ENCODE assay signal across 13 mouse cellular contexts in genomic region chr9:39557529-39558348, GRCm38 (mm10). TPM values are rescaled to one million over a fixed set of nuclear protein-coding genes. Genes with fewer than 3 reads are reported as not detected.
DNase-seq lines count a peak whose midpoint lies in the region; ATAC-seq lines count a peak whose summit lies in the region.
"Had no signal": no experiment of that assay in that cellular context is flagged by ENCODE, and none has a peak within 500 bp of the region (broad histone marks: within the 10 kb centered on the region; RNA-seq: fewer than 3 reads in every experiment).

No protein-coding gene starts in this region.

- peak; percentile 91 for ATAC-seq in hindbrain, embryonic 12.5 days (ENCODE audit: low FRiP score)
- ATAC-seq in midbrain, embryonic 11.5 days (ENCODE audit: low FRiP score) = peak; percentile 93

- H3K4me2 ChIP-seq in hindbrain, embryonic 12.5 days (replicated peaks) = no peak overlapping the region
- H3K4me2 ChIP-seq in midbrain, embryonic 11.5 days = no peak overlapping the region; the same call in 1 of the 2 replicates

- peak overlapping the region; percentile 79 for H3K27ac ChIP-seq in hindbrain, embryonic 12.5 days
- peak overlapping the region; percentile 56 for H3K27ac ChIP-seq in midbrain, embryonic 11.5 days (ENCODE audit: low read depth, low read length)
- H3K27ac ChIP-seq in limb, embryonic 10.5 days = no peak overlapping the region

- H3K9ac ChIP-seq in hindbrain, embryonic 12.5 days = no peak overlapping the region
- H3K9ac ChIP-seq in midbrain, embryonic 11.5 days (ENCODE audit: low read length) = no peak overlapping the region; the same call in 1 of the 2 replicates

- H3K9me3 ChIP-seq in hindbrain, embryonic 12.5 days (replicated peaks) = no peaks in the 10 kb centered on the region
- no peaks in the 10 kb centered on the region for H3K9me3 ChIP-seq in midbrain, embryonic 11.5 days (ENCODE audit: control insufficient read depth, low read length)
- H3K9me3 ChIP-seq in limb, embryonic 10.5 days (replicated peaks) = no peaks in the 10 kb centered on the region

- H3K27me3 ChIP-seq in hindbrain, embryonic 12.5 days = no peaks in the 10 kb centered on the region
- H3K27me3 ChIP-seq in midbrain, embryonic 11.5 days (ENCODE audit: control insufficient read depth, insufficient read depth, low read length) = no peaks in the 10 kb centered on the region
- H3K27me3 ChIP-seq in limb, embryonic 10.5 days (ENCODE audit: low read depth, poor library complexity, severe bottlenecking) = no peaks in the 10 kb centered on the region

- DNase-seq in right cerebral cortex, adult 18-20 months = peak; percentile 31
- no peak for DNase-seq in right cerebral cortex, postnatal 36 days (ENCODE audit: low spot score in 2 of 2)
- peak; percentile 92 for DNase-seq in midbrain, embryonic 11.5 days (ENCODE audit: low spot score, missing footprints)
- no peak for DNase-seq in gastrocnemius, adult 8-10 months (ENCODE audit: low spot score in 2 of 2)
- no peak for DNase-seq in heart, postnatal 25 days (ENCODE audit: low spot score)
- DNase-seq in limb, embryonic 10.5 days (ENCODE audit: low spot score) = no peak
- DNase-seq in cerebellum, postnatal 4 days (ENCODE audit: low spot score in 2 of 2) = no peak
- DNase-seq: cerebellum, adult 9-11 months; gastrocnemius, postnatal 10 days; heart, postnatal 14 days; lung, postnatal 10 days had no signal

- WGBS in hindbrain, embryonic 12.5 days = 42% methylated on average over 3 of the region's 3 CpGs
- 41% methylated on average over 3 of the region's 3 CpGs for WGBS in midbrain, embryonic 11.5 days
- WGBS in limb, embryonic 10.5 days = 65% methylated on average over 3 of the region's 3 CpGs

- no peak overlapping the region for H3K4me3 ChIP-seq in hindbrain, embryonic 12.5 days
- no peak overlapping the region for H3K4me3 ChIP-seq in midbrain, embryonic 11.5 days (ENCODE audit: low read depth, low read length)
- no peak overlapping the region for H3K4me3 ChIP-seq in limb, embryonic 10.5 days

- H3K4me1 ChIP-seq in hindbrain, embryonic 12.5 days = peaks cover 4% of the 10 kb centered on the region; the same call in 1 of the 2 replicates
- H3K4me1 ChIP-seq in midbrain, embryonic 11.5 days (ENCODE audit: control insufficient read depth, insufficient read depth, low read length) = peaks cover 5% of the 10 kb centered on the region; the same call in 1 of the 2 replicates
- no peaks in the 10 kb centered on the region for H3K4me1 ChIP-seq in limb, embryonic 10.5 days

- intact Hi-C loops in heart, postnatal 25 days (cut with DNase I) = no loop called here

- H3K36me3 ChIP-seq in hindbrain, embryonic 12.5 days = no peaks in the 10 kb centered on the region
- no peaks in the 10 kb centered on the region for H3K36me3 ChIP-seq in midbrain, embryonic 11.5 days (ENCODE audit: control insufficient read depth, insufficient read depth, low read length)
- no peaks in the 10 kb centered on the region for H3K36me3 ChIP-seq in limb, embryonic 10.5 days

RNA-seq across cellular contexts. Expression of gene Olfr958, which starts 3.9 kb away (rescaled TPM):
- not detected in 2 replicates for polyA plus RNA-seq in hindbrain, embryonic 12.5 days (2016; fragmentation: Nextera tagmentation; extraction: Ambion mirVana)
- not detected in 2 replicates for polyA plus RNA-seq in midbrain, embryonic 11.5 days (2014; fragmentation: Nextera tagmentation; extraction: Ambion mirVana)
- total RNA-seq in gastrocnemius, adult 8-10 months (2022) = not detected
- total RNA-seq in heart, postnatal 25 days (2021) = not detected
- polyA plus RNA-seq in limb, embryonic 10.5 days (2016; fragmentation: Nextera tagmentation; extraction: Ambion mirVana) = not detected in 2 replicates
- total RNA-seq: gastrocnemius, postnatal 10 days; heart, postnatal 14 days; left cerebral cortex, adult 8-10 months had no signal

RNA-seq across cellular contexts. Expression of gene Olfr959, which starts 17.6 kb away (rescaled TPM):
- polyA plus RNA-seq in hindbrain, embryonic 12.5 days (2016; fragmentation: Nextera tagmentation; extraction: Ambion mirVana) = not detected in 2 replicates
- polyA plus RNA-seq in midbrain, embryonic 11.5 days (2014; fragmentation: Nextera tagmentation; extraction: Ambion mirVana) = not detected in 2 replicates
- total RNA-seq in gastrocnemius, adult 8-10 months (2022) = not detected
- total RNA-seq in heart, postnatal 25 days (2021) = not detected
- not detected in 2 replicates for polyA plus RNA-seq in limb, embryonic 10.5 days (2016; fragmentation: Nextera tagmentation; extraction: Ambion mirVana)
- total RNA-seq: gastrocnemius, postnatal 10 days; heart, postnatal 14 days; left cerebral cortex, adult 8-10 months had no signal

RNA-seq across cellular contexts. Expression of gene Olfr957, which starts 42.1 kb away (rescaled TPM):
- polyA plus RNA-seq in hindbrain, embryonic 12.5 days (2016; fragmentation: Nextera tagmentation; extraction: Ambion mirVana) = not detected in 2 replicates
- polyA plus RNA-seq in midbrain, embryonic 11.5 days (2014; fragmentation: Nextera tagmentation; extraction: Ambion mirVana) = not detected in 2 replicates
- not detected for total RNA-seq in gastrocnemius, adult 8-10 months (2022)
- not detected for total RNA-seq in heart, postnatal 25 days (2021)
- polyA plus RNA-seq in limb, embryonic 10.5 days (2016; fragmentation: Nextera tagmentation; extraction: Ambion mirVana) = not detected in 2 replicates
- total RNA-seq: gastrocnemius, postnatal 10 days; heart, postnatal 14 days; left cerebral cortex, adult 8-10 months had no signal

RNA-seq across cellular contexts. Expression of gene AW551984, which starts 46.5 kb away (rescaled TPM):
- polyA plus RNA-seq in hindbrain, embryonic 12.5 days (2016; fragmentation: Nextera tagmentation; extraction: Ambion mirVana) = 30.6 and 34.7 TPM in 2 replicates
- polyA plus RNA-seq in midbrain, embryonic 11.5 days (2014; fragmentation: Nextera tagmentation; extraction: Ambion mirVana) = 12.2 and 17.0 TPM in 2 replicates
- total RNA-seq in gastrocnemius, adult 8-10 months (2022) = under 1 TPM; 0.16 to 0.54 (median 0.34) TPM
- under 1 TPM; 0.36 to 0.78 TPM for total RNA-seq in heart, postnatal 25 days (2021)
- polyA plus RNA-seq in limb, embryonic 10.5 days (2016; fragmentation: Nextera tagmentation; extraction: Ambion mirVana) = 2.8 and 6.9 TPM in 2 replicates

RNA-seq across cellular contexts. Expression of gene Olfr148, which starts 52.7 kb away (rescaled TPM):
- polyA plus RNA-seq in hindbrain, embryonic 12.5 days (2016; fragmentation: Nextera tagmentation; extraction: Ambion mirVana) = not detected in 2 replicates
- not detected in 2 replicates for polyA plus RNA-seq in midbrain, embryonic 11.5 days (2014; fragmentation: Nextera tagmentation; extraction: Ambion mirVana)
- not detected for total RNA-seq in gastrocnemius, adult 8-10 months (2022)
- not detected for total RNA-seq in heart, postnatal 25 days (2021)
- not detected in 2 replicates for polyA plus RNA-seq in limb, embryonic 10.5 days (2016; fragmentation: Nextera tagmentation; extraction: Ambion mirVana)
- total RNA-seq: gastrocnemius, postnatal 10 days; heart, postnatal 14 days; left cerebral cortex, adult 8-10 months had no signal

Comparison
In these comparisons a context has a peak if more than half of its experiments do, and no peak if none do; other contexts are left out.
1. DNase-seq: peak in right cerebral cortex, adult 18-20 months (single experiment) and midbrain, embryonic 11.5 days (single experiment); none in right cerebral cortex, postnatal 36 days (0 of 2), gastrocnemius, adult 8-10 months (0 of 2), heart, postnatal 25 days (single experiment), limb, embryonic 10.5 days (single experiment) and cerebellum, postnatal 4 days (0 of 2).